Mouse (Mus musculus): Measurements from ENCODE around the gene Ctsw.

DNA sequence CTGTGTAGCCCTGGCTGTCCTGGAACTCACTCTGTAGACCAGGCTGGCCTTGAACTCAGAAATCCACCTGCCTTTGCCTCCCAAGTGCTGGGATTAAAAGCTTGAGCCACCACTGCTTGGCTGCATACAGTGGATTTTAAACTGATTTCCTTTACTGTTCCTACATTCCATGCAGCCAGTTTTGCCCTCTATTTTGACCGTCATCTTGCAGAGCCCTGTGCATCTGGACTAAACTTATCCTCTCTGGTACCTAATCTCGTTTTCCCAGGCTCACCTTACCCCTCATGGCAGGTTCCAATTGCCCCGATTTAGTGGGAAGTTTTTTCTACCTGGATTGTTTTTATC is 44.7 kb upstream of the Ctsw start:
- TF ChIP-seq CTCF (IDR thresholded peaks at IDR 0.05; ENCODE audit: low read depth) (no peak), EP300 (IDR thresholded peaks at IDR 0.05; ENCODE audit: low read depth) (no peak)
